Mouse (Mus musculus): ENCODE results near the gene Gata2.

DNA sequence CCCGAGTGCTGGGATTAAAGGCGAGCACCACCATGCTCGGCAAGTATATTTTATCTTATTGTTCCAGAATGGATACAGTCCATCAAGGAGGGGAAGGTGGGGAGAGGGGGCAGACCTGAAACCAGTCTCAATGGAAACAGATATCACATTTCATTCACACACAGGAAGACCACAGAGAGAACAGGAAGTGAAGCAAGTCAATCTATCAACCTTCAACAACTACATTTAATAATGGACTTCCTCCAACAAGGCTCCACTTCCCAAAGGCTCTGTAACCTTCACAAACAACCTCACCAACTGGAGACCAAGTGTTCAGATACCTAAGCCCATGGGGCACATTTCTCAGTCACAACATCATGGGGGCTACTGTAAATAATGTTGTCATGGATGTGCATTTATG is 19.5 kb upstream of the Gata2 start:
- no peak for TF ChIP-seq CTCF (IDR thresholded peaks at IDR 0.05; ENCODE audit: low read depth)
- no peak for TF ChIP-seq EP300 (optimal IDR thresholded peaks at IDR 0.05)

Measured in stomach, postnatal 0 days (tissue).